Mouse (Mus musculus) small intestine, adult 2 months (tissue): ENCODE results near the gene Klhl30.

Experiments
- CTCF ChIP-seq: fragments of 200-500 bp; IDR thresholded peaks from 2 replicates; pipeline ENCODE4 v1.5.1; 2012; ENCODE audit warnings: low read depth, mild to moderate bottlenecking, control low read depth, inconsistent platforms, low read length, moderate library complexity, mixed read lengths; ENCODE audit not compliant: insufficient replicate concordance, insufficient read length; ENCODE audit errors: extremely low read depth
- POLR2A ChIP-seq: fragments of 200-500 bp; IDR thresholded peaks from 2 replicates; pipeline ENCODE4 v1.6.1; 2012; ENCODE audit warnings: low read depth, mild to moderate bottlenecking, control low read depth, inconsistent platforms, low read length, moderate library complexity

DNA sequence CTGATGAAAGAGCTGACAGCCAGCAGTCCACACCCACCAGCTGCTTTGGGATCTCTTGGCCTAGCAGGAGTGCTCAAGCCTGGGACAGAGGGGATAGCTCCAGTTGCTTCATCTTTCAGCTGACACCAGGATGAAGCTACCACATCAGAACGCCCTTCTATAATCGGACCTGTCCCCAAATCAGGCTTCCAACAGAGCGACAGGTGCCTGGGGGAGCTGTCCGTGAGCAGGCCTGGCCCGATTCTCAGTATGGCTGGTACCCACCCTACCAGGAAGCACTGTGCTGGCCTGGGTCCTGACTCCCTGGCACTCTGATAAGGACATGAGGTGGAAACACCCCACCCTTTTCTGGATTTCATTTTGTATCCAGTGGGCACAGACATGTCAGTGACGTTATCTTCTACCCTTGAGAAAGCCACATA is 22.6 kb downstream of the Klhl30 start:
- no peak for TF ChIP-seq POLR2A
- TF ChIP-seq CTCF = no peak
